Mouse (Mus musculus) cerebellum, postnatal 14 days (tissue): Measurements from ENCODE around the gene Dcaf8.

Experiments used
- DNase-seq, 2 experiments: peaks; one replicate each; pipeline ENCODE4 v3.0.0; 2021; ENCODE audit warnings: mixed read lengths in 2 of 2

The Dcaf8 gene

GRCm38 (mm10) chr1:172147835-172148278 is at the start of gene Dcaf8:
TSS of gene Dcaf8 (plus strand) at chr1:172148084.
- peak; percentile 97 for DNase-seq

GRCm38 (mm10) chr1:172099325-172100033 is 48.4 kb upstream of the Dcaf8 start:
- DNase-seq = peak; percentile 57 to 65

GRCm38 (mm10) chr1:172103619-172104018 is 44.3 kb upstream of the Dcaf8 start:
- DNase-seq = no peak

- no peak for DNase-seq
Observed at GRCm38 (mm10) chr1:172105101-172105500, 42.8 kb upstream of the Dcaf8 start.

- peak; percentile 41 to 44 for DNase-seq
Observed at GRCm38 (mm10) chr1:172107777-172108477, 40.0 kb upstream of the Dcaf8 start.

GRCm38 (mm10) chr1:172116948-172117347 is 30.9 kb upstream of the Dcaf8 start:
- no peak for DNase-seq

GRCm38 (mm10) chr1:172119100-172119499 is 28.8 kb upstream of the Dcaf8 start:
- no peak for DNase-seq

GRCm38 (mm10) chr1:172119720-172120119 is 28.2 kb upstream of the Dcaf8 start:
- peak; percentile 50 to 61 for DNase-seq

- DNase-seq = no peak
Observed at GRCm38 (mm10) chr1:172122671-172123070, 25.2 kb upstream of the Dcaf8 start.

GRCm38 (mm10) chr1:172124572-172124971 is 23.3 kb upstream of the Dcaf8 start:
- no peak for DNase-seq

- DNase-seq = peak; percentile 86
Observed at GRCm38 (mm10) chr1:172126376-172127347, 21.2 kb upstream of the Dcaf8 start, which contains the start of gene Pex19. TSS of gene Pex19 (plus strand) at chr1:172126755.

GRCm38 (mm10) chr1:172127487-172127886 is 20.4 kb upstream of the Dcaf8 start:
- DNase-seq = peak; percentile 18 to 24

- no peak for DNase-seq
Observed at GRCm38 (mm10) chr1:172128563-172128962, 19.3 kb upstream of the Dcaf8 start.

GRCm38 (mm10) chr1:172129108-172129507 is 18.8 kb upstream of the Dcaf8 start:
- DNase-seq = no peak

- DNase-seq = no peak
Observed at GRCm38 (mm10) chr1:172129780-172130179, 18.1 kb upstream of the Dcaf8 start.

GRCm38 (mm10) chr1:172132319-172132718 is 15.6 kb upstream of the Dcaf8 start:
- DNase-seq = peak in 1 of 2 experiments; percentile 34

- DNase-seq = no peak
Observed at GRCm38 (mm10) chr1:172133535-172133934, 14.3 kb upstream of the Dcaf8 start.

- DNase-seq = no peak
Observed at GRCm38 (mm10) chr1:172134072-172134471, 13.8 kb upstream of the Dcaf8 start.

GRCm38 (mm10) chr1:172140160-172140559 is 7.7 kb upstream of the Dcaf8 start:
- DNase-seq = no peak

GRCm38 (mm10) chr1:172140825-172141224 is 7.1 kb upstream of the Dcaf8 start:
- DNase-seq = no peak

GRCm38 (mm10) chr1:172141529-172141928 is 6.4 kb upstream of the Dcaf8 start:
- no peak for DNase-seq

- peak; percentile 70 to 76 for DNase-seq
Observed at GRCm38 (mm10) chr1:172143570-172143969, 4.3 kb upstream of the Dcaf8 start.
